Mouse (Mus musculus) mesoderm, embryonic 11.5 days (tissue): ENCODE results near the gene Tmco1.

Experiments used
- DNase-seq: peaks from one replicate; pipeline ENCODE4 v3.0.0-alpha.2; 2012; ENCODE audit warnings: low read depth, low spot score

Gene Tmco1

DNA sequence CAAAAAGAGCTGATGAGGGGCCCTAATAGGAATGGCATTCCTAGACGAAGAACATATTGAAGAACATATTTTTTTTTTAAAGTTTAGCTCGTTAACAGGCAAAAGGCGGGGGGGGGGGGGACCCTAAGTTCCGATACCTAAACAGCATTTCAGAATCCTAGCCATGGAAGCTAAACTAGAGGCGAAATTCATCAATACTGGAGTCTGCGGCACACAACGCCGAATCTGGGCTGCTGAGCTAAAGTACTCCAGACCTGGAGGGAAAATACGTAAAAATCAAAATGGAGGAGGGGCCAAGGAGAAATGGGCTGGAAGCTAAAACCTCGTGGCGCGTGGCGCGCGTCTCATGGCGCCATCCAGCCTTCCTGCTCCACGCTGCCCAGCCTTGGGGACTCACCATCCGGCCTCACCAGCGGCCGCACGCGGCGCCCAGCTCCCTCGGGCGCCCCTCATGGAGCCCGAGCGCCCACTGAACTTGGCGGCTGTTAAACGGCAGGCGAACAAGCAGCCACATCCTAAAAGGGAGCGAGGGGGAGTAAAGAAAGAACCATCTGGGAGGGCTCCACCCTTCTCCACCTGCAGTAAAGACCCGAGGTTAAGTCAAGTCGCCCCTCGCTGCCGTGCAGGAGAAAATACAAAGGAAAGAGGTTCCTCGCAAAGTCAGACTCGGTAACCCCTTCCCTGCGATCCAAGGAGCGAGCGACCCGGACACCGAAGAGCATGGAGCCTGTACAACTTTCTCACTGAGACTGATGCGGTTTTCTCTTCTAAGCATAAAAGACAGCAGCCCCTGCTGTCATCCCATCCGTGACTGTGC, 24.5 kb upstream of the Tmco1 start:
- DNase-seq = peak; percentile 76

DNA sequence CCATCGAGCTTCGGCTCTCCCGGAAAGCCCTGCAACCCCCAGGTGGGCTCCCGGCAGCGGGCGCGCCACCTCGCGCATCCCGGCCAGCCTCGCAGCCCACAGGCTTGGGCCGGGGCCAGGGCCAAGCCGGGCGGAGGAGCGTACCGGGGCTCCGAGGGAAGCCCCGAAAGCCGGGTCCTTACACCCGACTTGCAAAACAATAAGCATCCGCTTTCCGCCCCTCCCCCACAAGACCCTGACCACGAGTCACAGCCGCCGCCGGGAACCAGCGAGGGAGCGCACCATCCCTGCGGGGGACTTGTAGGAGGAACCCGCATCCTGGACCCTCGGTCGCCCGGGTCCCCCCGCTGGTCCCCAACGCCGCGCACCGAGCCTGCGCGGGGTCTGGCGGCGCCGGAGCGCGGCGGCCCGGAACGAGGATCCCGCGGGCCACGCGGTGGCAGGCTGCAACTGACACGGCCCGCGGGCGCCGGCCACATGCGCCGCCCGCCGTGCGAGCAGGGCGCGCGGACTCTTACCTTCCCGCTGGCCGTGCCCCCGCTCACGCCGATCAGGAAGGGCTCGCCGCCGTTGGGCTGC, 23.8 kb upstream of the Tmco1 start:
- peak; percentile 88 for DNase-seq

DNA sequence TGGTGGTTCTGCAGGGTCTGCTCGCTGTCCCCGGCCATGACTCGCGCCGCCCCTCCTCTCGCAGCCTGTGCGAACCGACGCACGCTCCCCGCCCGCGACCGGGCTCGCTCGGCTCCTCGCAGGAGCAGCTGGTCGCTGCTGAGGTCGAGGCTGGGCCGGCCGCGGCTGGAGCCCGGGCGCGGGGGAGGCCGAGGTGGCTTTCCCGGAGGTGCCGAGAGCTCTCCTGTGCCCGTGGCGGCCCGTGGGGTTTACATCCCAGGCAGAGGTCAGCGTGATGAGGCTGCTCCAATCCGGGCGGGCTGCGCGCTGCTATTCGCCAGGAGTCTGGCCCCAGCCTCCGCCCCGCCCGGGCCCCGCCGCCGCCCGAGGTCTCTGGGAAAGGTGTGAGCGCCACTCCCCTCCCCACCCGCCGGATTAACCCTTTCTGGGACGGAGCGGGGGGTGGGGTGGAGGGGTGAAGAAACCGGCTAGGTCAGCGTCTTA, 23.3 kb upstream of the Tmco1 start:
- peak; percentile 90 for DNase-seq

DNA sequence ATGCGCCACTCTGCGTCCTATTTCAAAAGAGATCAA, 23.0 kb upstream of the Tmco1 start, which contains the start of gene Uck2:
Gene Uck2 (minus strand): TSS at position 1 of the 36 bp plus-strand sequence.
- DNase-seq = no peak

DNA sequence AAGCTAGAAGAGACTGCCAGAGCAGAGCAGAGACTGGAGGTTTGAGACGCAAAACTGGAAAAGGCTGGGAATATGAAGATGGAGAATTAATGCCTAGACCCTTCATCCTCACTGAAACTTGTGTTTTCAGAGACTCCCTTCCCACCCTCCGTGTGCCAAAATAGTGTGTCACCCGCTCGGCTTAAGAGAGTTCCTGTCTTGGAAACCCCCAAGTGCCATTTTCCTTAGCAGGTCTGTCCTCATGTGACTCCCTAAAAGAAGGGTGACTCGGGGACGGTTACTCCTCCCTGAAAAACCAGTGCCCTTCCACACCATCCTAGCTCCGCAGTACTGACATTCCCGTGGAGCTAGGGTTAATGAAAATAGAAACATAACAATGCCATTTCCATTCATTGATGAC, 22.8 kb upstream of the Tmco1 start:
- DNase-seq = no peak

DNA sequence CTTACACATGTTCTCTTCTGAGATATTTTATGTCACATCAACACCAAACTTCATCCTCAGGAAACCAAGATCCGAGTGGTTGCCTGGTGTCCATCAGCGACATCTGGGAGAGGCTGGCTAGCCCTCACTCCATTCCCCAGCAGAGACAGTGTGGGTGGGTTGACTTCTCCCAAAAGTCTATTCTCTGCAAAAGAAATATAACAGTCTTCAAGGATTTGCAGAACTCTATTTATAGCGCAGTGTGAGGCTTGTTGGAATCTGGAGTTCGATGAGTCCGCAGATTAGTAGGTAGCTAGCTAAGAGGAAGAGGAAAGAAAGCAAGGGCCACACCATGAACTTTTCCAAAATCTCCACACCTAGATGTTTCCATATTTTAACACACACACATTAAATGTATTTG, 21.0 kb upstream of the Tmco1 start:
- no peak for DNase-seq

DNA sequence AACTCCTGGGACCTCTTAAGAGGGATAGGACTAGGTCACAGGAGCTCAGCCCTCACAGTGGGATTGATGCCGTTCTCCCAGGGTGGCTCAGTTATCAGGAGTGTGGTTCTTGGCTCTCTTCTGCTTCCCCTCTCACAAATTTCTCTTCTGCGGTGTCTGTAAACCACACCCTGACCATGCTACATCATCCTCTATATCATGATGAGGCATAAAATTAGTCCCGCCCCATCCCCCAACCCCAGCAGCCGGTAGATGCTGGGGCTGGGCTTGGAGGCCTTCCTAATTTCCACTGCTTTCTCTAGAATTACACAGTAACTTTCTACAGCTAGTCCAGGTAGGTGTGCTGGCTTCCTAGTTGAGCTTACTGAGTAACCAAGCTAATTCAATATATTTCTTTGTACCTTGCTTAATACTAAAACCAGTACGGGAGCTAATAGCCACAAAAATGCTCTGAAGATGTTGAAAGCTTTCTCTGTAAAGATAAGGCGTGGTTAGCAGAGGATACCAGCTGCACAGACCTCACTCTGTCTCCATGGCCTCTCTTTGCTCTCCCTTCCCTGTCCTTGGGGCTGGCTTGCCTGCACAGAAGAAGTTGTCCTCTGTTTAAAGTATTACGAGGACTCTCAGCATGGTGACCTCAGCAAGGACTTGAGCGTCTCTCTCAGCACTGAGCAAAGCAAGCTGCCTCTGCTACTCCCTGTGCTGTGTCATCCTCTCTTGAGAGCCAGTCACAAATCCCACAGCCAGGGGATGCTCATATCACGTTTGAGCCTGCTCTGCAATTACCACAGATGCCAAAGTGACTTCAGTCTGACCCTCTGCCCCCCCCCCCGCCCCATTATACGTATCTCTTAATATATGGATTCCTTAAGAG, 19.3 kb upstream of the Tmco1 start:
- DNase-seq = no peak

DNA sequence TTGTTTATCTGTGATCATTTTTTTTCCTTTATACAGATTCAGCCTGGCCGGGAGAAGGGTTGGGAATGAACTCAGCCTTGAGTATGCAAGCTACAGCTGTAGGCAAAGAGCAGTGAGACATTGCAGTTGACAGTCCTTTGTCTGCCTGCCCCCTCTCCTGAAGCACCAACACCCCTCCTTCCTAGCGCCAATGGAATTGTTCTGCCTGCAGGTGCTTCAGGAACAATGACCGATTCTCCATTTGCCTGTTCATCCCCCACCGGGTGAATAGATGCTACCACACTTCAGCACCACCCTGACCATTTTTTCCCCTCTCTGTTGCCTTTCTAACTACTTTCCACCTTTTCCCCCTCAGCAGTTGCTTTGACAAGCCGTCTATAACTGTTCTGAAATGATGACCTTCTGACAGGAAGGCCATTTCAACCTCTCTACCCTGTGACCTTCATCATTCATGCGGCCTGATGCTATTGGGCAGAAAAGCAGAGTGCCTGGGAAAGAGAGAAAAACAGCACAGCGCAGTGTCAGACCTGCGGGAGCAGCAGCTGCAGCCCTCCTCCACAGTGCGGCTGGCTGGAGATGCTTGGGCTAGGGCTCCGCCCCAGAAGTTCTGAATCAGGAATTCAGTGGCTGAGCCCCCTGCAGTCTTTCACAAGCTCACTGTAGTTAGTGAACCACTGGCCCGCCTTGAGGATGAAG, 18.5 kb upstream of the Tmco1 start:
- peak; percentile 57 for DNase-seq

DNA sequence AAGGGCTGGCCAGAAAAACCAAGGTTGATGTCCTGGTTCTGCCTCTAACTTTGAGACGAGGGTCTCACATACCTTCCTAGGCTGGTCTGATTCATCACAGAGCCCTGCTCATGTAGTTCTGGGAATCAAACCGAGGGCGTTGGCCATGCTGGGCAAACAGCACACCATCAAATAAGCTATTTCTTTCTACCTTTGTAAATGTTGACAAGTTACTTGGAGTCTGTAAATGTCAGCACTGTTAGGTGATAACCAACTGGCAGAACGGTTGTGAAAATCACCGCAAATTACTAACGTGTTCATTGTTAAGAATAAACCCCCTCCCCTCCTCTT, 17.9 kb upstream of the Tmco1 start:
- no peak for DNase-seq

DNA sequence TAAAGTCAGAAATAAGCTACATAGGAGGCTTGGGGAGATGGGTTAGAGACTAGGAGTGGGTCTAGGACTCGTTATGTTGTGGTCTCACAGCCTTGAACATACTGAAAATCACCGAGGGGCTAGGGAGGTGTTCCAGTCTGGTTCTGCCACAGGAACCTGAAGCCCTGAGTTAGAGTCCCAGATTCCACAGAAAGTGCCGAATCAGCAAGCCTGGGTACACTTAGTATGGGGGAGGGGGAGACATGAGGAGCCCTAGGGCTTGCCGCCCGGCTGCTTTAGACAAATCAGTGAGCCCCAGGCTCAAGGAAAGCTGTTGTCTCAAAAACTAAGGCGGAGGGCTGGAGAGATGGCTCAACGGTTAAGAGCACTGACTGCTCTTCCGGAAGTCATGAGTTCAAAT, 16.6 kb upstream of the Tmco1 start:
- DNase-seq = no peak

DNA sequence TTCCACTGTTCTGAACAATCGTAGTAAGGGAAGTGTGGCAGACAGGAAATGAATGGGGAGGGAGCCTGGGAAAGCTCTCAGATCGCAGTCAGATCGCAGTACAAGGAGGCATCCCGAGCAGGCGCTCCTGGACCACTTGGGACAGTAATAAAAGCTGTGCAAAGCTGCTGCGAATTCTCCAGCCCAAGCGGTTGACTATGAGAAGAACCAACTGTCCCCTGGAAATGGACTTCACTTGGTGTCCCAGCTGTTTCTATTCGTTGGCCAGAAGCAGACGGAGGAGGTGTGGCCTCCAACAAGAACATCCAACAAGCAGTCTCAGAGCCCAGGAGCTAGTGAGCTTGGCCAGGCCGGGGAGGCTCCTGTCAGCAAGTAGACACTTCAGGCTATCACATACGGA, 15.7 kb upstream of the Tmco1 start:
- no peak for DNase-seq

DNA sequence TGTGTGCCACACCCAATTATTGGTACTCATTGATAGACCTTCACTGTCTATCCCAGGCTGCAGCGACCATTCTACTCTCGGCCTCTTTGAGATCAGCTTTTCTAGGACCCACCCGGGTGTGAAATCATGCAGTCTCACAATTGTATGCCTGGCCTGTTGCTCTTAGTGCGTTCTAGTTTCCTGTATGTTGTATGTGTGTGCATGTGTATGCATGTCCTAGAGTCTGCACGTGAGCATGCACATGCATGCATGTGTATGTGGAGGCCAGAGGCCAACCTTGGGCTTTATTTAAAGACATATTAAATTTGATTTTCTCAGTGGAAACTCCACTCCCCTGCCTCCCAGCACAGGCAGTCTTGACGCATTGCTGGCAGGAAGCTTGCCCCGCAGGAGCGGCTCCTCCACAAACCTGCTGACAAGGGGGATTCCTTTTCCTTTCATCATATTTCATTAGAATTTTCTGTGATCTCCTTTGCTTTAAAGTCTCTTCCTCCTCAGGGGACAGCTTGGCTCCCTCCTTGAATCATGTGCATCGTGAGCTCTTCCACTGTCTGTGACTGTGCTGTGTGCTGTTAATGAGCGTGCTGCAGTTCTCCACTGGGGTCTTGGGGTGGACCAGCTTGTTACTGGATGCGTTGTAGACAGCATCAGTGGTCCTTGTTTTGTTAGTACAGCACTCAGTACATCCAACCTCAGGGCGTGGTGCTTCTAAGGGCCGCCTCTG, 12.3 kb upstream of the Tmco1 start:
- no peak for DNase-seq

DNA sequence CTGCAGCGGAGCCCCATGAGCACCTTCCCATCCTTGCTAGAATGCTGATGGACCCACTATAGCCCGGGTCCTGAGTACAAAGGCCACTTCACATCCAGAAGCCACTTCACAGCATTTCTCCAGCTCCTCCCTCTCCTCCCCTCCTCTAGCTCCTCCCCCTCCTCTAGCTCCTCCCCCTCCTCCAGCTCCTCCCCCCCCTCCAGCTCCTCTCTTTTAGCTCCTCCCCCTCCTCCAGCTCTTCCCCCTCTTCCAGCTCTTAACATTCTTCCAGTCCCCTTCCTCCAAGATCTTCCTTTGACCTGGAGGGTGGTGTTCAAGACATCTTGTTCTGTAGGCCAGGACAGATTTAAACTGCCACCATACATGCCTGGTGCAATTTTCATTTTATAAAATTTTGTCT, 8.1 kb upstream of the Tmco1 start:
- DNase-seq = no peak

DNA sequence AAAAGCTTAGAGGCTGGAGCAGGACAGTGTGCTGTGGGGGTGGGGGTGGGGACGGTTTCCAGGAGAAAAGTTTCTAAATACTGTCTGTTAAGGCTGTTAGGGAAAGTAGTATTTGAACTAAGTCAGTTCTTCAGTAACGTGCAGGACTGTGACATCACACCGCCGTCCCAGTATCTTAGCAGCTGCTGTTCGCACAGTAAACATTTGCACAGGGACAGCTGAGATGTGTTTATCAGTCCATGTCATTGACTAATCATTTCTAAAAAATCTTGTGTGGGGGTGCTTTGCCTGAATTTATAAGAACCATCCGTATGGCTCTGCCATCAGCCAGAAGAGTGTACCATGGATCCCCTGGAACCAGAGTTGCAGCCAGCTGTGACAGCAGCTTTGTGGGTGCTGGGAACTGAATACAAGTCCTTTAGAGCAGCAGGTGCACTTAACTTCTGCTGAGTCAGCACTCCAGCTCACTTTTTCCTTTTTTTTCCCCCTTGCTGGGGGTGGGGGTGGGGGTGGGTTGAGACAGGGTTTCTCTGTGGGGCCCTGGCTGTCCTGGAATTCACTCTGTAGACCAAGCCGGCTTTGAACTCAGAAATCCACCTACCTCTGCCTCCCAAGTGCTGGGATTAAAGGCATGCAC, 2.6 kb upstream of the Tmco1 start:
- no peak for DNase-seq

DNA sequence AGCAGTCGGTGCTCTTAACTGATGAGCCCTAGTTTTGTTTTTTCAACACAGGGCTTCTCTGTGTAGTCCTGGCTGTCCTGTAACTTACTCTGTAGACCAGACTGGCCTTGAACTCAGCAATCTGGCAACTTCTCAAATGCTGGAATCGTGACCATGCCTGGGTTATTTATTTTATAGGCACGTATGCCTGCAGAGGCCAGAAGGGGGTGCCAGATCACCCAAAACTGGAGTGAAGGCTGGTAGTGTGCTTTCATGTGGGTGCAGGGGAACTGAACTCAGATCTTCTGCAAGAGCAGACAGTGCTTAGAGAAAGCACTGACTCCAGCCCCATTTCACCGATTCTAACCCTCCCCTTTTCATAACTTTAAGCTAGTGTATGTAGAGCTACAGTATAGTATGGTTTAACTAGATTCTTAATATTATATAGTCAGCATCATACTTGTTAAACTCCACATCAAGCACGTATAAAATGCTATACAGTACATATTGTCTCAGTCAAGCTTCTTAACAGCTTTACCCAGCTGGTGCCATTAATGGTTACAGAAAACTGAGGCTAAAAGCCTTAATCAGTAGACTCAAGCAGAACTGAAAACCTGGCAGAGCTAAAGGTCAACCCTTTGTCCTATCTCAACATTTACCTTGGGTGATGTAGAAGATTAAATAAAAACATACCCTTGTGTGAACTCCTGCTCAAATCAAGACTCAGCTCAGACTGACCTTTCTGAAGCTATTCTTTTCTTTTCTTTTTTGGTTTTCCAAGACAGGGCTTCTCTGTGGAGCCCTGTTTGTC, 1.5 kb upstream of the Tmco1 start:
- no peak for DNase-seq

DNA sequence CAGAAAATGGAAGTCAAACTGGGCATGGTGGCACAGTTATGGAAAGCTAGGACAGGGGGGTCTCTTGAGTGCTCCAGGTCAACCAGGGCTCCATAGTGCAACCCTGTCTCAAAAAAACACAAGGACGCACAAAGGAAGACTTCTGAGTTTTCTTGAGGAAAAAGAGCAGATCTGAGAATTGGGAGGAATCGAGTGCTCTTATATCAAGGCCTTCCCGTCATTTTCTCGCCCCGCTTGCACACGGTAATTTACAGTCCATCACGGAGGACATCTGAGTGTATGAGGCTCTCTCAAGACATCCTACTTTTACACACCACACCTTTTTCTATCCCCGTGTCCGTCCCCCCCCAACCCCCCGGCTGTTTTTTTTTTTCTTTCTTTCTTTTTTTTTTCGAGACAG, 504 bp upstream of the Tmco1 start:
- DNase-seq = no peak

DNA sequence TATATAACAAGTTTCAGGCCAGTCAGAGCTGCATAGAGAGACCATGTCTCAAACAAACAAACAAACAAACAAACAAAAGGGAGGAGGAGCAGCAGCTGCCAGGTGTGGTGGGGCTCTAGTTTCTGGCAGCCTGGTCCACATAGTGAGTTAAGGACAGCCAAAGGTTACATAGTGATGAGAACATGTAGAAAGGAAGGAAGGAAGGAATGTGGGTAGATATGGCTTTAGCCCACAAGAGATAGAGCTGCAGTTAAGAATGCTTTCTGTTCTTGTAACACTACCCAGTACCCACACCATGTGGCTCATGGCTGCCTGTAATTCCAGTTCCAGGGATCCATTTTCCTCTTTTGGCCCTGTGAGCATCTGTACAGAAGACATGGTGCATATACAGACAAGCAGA, 4.2 kb downstream of the Tmco1 start:
- DNase-seq = no peak

DNA sequence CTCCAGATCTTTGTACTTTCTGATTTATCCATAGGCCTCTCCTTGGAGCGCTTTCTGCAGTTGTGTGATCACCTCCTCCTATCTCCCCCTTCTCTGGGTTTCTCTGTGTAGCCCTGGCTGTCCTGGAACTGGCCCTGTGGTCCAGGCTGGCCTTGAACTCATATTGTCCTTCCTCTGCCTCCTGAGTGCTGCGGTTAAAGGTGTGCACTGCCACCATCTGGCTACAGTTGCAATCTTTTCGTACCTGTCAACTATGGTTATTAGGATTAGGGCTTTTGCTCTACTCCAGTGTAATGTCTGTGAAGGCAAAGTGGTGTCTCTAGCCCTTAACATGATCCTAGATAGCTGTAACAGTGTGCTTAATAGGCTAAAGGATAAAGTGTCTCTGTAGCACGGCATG, 5.0 kb downstream of the Tmco1 start:
- no peak for DNase-seq

DNA sequence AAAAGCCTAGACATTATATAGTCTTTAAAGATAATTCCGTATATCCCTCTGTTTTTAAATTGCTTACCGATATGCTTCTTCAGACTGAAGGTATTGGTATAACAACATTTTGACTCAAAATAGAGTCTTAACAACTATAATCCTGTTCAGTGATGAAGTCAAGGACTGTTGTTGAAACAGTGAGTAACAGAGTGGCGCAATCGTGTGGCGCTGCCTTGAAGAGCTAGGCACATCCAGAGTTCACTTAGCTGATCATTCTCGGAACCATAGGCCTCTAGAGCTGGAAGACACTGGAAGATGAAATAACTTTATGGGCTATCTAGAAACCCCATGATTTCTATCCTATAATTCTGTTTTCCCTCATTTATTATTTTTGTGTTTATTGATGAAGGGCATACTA, 13.5 kb downstream of the Tmco1 start:
- DNase-seq = no peak

DNA sequence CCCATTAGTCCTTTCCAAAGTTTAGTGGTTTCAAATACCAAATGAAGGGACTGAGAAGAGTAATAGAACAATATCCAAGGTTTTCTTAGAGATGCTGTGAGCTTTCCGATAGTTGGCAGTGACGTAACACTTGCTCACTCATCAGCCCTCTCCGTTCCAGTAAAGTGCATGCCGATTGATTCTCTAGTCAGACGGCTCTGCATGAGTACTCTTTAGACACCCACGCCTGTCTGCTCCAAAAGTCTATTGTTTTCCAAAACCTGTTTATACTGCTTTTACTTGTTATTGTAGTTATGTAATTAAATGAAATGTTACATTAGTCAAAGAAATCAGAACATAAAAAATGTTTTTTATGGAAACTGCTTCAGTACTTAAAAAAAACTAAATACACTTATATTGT, 20.6 kb downstream of the Tmco1 start:
- DNase-seq = no peak

DNA sequence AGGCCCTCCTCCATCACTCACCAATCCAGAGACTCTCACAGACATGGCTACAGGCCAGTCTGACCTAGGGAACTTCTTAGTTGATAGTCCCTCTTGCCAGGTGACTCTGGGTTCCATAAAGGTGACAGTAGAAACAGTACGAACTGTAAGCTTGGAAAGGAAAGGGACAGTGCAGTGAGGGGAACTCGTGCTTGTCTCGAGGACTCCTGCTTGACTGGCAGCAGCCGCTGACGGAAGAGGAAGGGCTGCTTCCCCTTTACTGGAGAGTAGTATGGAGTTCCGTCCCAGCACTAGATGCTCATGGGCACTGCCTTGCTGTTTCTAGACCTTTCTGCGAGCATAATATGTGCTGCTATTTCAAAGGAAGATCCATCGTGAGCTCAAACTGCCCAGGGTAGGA, 22.9 kb downstream of the Tmco1 start:
- DNase-seq = no peak
